Mouse (Mus musculus): ENCODE measurements around the gene Snx33.
A peak's percentile ranks its signal among the peaks of the same experiment; 100 is the strongest.
"Not testable (repeated sequence)": the region's sequence is repeated elsewhere in the genome, so short reads cannot be mapped to it uniquely, and the experiment has no call there.

Snx33 gene

DNA sequence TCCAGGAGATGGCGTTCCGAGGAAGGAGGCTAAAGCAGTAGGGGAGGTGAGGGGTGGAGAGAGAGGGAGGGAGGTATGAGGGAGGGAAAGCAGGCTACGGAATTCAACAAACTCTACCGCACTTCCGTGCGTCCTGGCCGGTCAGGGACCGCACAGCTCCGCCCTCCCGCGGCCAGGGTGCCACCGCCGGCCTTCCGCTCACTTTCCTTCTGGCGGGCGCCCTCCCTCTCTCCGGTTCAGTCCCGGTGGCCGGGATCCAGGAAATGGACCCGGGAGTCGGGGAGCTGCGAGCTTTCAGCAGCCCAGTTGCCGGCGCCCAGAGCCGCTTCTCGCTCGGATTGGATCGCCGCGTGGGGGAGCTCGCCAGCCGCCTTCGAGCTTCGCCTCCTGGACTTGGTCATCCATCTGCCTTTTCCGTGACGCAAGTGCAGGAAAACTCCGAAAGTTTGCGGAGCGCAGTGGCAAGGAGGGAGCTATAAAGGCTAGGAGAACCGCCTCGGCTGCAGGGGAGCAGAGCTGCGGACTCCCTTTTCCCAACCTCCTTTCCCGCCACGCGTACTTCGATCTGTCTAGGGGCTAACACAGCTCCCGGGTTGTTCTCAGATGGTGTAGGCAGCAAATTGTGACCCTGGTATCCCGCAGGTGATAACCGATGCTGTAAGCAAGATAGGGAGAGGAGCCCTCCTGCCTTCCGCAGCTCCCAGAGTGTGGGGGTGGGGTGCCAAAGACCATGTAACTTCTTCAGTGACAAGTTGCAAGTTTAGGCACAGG lies at the start of gene Snx33:
Snx33 (minus strand) TSS at position 331 of the 771 bp plus-strand sequence.
- DNase-seq, result peak; percentile 96

DNA sequence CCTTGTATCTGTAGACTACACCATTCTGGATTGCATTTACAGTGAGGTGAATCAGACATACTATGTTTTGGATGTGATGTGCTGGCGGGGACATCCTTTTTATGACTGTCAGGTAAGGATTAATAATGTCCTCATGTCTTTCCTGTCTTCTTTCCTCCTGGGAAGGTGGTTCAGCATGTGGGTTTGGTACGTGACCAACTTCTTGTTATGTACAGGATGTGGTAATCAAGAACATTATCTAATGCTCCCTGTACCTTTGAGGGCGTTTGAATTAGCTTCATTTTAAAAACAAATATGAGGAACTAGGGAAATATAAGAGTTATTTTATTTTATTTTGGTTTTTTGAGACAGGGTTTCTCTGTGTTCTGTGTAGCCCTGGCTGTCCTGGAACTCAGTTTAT lies 47.0 kb upstream of the Snx33 start:
- DNase-seq, result no peak

DNA sequence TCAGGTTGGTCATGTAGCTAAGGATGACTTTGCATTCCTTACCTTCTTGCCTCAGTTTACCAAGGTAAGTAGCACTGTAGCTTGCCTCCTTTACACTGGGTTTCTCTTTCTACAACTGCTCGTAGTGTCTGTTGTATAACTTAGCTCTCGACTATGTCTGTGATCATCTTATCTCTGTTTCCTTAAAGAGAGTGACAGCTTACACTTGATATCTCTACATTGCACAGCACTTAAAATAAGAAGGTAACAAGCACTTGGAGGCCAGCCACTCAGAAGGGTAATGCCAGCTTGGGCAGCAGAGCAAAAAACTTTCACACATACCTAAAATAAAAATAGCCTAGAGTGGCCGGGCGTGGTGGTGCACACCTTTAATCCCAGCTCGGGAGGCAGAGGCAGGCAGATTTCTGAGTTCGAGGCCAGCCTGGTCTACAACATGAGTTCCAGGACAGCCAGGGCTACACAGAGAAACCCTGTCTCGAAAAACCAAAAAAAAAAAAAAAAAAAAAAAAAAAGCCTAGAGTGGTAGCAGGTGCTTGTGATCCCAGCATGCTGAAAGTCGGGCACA lies 45.9 kb upstream of the Snx33 start:
- DNase-seq, result no peak

DNA sequence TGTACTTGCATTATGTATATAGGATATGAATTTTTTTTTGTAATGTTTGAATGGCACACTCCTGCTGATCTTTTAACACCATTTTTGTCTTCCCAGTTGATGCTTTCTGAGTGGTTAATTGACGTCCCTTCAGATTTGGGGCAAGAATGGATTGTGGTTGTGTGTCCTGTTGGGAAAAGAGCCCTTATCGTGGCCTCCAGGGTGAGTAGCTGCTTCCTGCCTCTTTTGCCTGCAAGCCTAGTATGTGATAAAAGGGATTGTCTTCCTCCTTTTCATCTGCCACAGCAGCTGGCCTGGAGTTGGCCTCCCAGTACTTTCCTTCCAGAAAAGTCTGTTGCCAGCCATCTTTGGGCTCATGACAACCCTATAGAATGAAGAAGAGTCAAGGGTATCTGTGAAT lies 42.0 kb upstream of the Snx33 start:
- DNase-seq, result no peak

DNA sequence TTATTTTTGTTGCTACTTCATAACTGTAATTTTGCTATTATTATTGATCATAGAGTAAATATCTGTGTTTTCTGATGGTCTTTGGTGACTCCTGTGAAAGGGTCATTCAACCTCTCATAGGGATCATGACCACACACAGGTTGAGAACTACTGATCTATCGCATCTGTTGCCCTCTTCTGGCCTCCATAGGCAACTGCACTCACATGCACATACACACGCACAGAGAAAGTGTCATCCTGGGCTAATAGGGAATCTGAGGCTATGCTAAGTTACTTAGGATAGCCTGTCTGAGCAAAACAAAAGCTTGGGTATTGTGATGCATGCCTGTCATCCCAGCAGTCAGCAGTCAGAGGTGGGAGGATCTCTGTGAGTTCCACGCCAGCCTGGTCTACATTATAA lies 33.4 kb upstream of the Snx33 start:
- no peak for DNase-seq

DNA sequence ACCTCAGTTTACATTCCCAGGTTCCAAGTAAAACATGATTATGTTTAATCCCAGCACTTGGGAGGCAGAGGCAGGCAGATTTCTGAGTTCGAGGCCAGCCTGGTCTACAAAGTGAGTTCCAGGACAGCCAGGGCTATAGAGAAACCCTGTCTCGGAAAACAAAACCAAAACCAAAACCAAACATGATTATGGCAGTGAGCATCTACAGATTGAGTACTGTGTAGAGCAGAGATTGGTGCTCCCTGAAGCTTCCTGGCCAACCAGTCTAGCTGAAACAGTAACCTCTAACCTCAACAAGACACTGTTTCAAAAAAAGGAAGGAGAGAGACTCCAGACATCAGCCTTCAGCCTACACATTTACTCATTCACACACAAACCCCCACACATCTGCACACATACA lies 30.5 kb upstream of the Snx33 start:
- DNase-seq, result no peak

DNA sequence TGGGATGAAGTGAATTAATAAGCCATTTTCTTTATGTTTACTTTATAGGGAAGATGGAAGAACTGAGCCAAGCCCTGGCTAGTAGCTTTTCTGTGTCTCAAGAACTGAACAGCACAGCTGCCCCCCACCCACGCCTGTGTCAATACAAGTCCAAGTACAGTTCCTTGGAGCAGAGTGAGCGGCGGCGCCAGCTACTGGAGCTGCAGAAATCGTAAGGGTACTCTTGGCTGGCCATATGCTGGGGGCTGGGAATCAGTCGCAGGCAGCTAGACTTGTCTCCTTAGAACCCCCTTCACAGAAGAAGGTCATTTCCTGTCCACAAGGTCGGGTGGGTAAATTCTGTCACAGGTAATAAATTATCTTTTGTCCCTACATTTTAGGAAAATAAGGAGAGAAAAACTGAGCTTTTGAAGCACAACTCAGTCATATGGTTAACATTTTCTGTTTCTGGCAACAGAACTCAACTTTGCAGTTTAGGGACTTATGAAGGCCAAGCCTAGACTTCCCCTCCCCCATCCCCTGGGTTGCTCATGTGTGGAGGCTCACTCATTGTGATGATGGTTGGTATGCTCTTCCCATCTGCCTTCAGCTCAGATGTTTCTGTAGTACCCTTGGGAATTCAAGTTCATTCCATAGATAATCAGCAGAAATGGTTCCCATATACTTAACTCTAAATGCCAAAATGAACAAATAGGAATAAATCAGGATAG lies 28.9 kb upstream of the Snx33 start:
- peak; percentile 30 to 50 for DNase-seq

DNA sequence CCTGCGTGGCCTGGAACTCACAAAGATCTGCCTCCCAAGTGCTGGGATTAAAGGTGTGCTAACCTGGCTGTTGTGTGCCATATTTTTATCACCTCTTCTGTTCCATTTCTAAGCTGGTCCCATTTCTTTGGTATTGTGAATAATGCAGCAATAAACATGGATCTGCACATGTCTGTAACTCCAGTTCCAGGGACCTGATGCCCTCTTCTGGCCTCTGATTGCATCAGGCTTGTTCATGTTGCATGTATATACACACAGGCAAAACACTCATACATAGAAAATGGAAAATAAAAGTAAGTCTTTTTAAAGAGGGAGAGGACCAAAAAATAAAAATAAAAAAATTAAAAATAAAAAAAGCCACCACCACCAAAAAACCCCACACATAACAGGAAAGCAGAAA lies 25.4 kb upstream of the Snx33 start:
- DNase-seq, result no peak

DNA sequence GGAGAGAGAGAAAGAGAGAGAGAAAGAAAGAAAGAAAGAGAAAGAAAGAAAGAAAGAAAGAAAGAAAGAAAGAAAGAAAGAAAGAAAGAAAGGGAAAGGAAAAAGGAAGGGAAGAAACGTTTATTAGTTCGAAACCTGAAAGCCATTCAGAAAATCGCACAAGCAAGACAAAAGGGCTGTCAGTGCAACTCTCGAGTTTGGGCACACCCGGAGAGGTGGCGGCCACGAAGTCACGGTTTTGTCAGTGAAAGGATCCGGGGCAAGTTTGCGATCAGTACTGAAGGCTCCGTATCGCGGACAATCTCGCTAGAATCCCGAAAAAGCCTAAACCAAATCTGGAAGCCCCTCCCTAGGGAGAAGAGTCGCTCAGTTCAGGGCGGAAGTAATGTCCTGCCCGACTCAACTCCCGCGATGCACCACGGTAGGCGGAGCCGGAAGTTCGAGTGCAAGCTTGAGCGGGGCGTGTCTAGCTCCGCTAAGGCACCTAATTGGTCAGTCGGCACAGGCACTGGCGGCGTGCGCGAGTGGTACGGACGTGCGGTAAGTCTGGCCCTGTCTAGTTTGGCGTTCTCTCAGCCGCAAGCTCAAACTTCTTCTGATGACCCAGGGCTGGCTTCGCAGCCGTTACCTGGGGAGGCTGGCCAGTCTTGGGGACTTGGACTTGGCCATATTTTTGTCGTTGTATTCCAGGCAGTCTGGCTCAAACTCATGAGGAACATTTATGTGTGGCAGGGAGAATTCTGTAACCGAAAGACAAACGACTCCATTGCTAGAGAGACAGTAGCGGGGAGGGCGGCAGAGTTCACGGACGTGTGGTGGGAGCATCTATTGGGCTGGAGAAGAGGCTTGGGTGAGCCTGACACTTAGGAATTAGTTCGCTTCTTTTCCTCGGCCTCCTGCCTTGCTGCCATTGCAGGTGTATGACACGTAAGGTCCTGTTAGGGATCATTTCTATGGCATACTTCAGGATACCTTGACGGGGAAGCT lies 22.5 kb upstream of the Snx33 start, which contains the start of gene Snupn:
Snupn (plus strand) TSS at position 465 of the 987 bp plus-strand sequence.
- peak; percentile 98 for DNase-seq

DNA sequence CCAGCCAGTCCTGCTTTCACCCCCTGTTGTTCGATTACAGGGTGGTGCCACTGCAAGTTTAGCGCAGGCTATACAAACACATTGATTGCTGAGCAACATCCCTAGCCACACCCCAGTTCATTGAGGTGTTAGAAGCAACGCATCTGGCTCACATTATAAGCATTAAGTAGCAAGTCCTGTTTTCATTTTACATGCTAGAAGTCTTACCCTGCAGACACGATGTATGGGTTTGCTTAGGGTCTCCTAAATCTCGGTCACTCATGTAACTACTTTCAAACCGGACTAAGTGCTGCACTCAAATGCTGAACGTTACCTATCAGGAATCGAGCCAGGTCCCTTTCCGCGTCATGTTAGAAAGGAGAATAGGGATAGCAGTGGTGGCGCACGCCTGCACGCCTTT lies 21.6 kb upstream of the Snx33 start:
- DNase-seq, result no peak

DNA sequence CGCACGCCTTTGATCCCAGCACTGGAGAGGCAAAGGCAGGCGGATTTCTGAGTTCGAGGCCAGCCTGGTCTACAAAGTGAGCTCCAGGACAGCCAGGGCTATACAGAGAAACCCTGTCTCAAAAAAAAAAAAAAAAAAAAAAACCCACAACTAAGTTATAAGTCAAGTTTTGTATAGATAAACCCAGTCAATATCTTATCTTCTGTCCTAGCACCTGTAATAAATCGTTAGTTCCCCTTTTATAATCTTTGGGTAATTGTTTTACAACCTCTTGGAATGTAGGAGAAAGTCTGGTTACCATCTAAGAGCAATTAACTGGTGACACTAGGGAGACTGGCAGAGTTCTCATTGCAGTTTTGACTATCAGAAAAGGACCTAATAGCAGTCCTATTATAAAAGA lies 20.5 kb upstream of the Snx33 start:
- not testable (repeated sequence) for DNase-seq

DNA sequence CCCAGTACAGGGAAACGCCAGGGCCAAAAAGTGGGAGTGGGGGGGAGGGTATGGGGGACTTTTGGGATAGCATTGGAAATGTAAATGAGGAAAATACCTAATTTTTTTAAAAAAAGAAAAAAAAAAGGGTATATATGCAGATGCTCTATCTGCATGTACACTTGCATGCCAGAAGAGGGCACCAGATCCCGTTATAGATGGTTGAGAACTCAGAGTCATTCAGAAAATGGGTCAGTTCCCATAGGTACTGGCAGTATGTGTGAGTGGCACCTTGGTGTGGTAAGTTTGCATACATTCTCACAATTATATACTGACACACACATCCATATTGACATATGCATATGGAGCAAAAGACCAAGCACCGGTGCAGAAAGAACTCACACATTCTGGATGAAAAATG lies 19.3 kb upstream of the Snx33 start:
- peak in 1 of 2 experiments; percentile 69 for DNase-seq

DNA sequence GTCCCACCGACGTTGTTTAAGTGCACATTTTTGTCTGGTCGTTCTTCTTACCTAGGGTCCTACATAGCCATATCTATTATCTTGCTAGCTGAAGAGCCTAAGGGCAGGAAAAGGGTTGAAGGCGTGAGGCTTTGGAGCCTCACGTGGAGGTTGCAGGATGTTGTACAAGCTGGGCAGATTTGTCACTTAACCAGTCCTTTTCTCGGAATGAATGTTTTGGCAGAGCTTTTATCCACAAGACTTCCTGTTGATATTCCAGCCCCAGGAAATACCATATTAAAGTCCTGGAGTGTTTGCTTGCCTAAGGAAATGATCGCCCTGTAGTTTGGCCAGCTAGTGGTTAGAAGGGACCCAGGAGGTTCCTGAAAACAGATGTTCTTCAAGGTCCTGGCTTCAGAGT lies 10.2 kb upstream of the Snx33 start:
- peak in 1 of 2 experiments; percentile 23 for DNase-seq

DNA sequence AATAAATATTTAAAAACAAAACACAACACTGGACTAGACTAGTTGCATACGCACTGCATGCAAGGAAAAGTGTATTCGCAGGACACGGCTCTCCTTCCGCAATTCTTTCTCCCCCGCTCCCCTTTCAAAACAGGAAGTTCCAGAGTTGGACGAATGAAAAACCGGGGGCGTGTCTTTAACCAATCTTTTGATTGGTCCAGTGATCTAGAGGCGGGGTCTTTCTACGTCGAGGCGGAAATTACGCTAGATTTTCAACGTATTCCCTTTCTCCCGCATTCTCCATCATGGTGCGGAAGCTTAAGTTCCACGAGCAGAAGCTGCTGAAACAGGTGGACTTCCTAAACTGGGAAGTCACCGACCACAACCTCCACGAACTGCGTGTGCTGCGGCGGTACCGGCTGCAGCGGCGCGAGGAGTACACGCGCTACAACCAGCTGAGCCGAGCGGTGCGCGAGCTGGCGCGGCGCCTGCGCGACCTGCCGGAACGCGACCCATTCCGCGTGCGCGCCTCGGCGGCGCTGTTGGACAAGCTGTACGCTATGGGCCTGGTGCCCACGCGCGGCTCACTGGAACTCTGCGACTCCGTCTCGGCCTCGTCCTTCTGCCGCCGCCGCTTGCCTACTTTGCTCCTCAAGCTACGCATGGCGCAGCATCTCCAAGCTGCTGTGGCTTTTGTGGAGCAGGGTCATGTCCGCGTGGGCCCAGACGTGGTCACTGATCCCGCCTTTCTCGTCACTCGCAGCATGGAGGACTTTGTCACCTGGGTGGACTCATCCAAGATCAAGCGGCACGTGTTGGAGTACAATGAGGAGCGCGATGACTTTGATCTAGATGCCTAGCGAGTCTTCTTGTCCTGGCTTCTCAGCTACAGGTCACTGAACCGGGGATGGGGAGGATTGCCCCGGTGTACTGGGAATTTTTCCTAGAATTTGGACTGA lies 9.3 kb upstream of the Snx33 start, which contains the start of gene Imp3:
Imp3 (plus strand) TSS at position 253 of the 938 bp plus-strand sequence.
- peak; percentile 89 to 91 for DNase-seq

DNA sequence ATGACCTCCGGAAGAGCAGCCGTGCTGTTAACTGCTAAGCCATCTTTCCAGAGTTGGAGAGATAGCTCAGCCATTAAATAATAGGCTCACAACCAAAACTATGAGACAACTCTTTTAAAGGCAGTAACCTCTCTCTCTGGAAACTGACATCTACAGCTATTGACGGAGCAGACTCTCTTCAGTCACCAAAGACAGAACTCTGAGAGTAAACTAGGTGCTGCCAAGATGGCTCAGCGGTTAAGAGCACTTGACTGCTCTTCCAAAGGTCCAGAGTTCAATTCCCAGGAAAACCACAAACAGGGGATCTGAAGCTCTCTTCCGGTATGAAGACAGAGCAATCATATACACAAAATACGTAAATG lies 8.7 kb upstream of the Snx33 start:
- DNase-seq, result no peak

DNA sequence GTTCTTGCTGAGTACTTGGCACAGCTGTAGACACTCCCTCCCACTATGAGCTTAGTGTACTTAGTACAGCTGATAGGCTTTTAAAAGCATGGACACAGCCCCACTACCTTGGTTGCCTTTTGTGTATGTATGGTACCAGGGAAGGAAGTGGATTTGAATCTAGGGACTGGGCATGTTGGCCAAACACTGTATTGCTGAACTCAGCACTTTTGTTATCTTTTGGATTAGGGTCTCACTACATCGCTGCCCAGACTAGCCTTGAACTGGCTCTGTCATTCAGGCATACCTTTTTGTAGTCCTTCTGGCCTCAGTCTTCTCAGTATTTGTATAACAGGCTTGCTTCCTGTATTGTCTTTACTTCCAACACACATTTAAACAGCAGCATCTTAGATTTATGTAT lies 2.4 kb upstream of the Snx33 start:
- no peak for DNase-seq

DNA sequence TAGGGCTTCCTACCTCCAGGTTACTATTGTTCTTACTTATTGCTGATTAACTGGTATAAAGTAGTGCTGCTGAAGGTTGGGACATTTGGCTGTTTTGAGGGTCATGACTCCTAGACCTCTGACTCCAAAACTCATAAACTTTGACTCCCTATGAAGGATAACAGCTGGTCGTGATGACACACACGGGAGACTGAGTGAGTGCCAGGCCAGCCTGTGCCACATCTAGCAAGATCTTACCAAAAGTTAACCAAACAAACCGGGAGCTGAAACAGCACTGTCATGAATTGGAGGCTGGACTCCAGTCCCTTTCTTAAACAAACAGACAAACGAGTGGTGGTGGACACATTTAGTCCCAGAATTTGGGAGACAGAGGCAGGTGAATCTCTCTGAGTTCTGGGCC lies 1.3 kb upstream of the Snx33 start:
- no peak for DNase-seq

DNA sequence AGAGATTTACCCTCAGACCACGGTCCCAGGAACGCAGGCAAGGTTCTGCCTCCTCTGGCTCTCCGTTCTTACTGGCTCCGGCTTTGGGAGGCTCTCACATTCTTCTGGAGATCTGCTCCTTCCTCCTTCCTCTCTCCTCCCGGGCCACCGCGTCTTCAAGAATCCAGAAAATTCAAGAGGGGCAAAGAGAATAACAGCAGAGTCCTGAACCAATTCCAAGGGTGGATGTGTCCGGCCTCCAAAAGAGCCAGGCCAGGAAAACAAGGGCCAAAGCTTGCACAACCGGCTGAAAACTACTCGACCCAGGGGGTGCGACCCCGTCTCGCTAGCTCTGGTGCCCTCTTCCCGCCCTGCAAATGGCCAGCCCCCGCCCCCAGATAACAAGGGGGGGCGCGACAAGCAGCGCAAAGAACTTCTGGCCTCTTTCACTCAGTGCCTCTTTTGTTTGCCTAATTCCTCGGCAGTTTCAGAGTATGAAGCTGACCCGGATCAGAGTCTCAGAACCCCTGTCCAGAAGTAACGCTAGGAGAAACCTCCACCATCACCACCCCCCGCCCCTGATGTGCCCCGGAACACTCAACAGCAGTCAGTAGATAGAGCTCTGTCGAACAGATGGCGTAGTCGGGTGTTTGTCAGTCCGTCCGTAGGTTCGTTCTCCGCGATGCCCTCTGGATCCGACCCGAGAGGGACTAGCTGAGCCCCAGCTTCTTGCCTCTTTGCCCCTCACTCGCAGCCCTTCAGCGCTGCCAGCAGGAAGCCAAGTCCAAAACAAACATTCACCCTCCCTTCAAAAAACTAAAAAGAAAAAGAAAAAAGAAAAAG lies 769 bp downstream of the Snx33 start:
- peak; percentile 62 to 81 for DNase-seq

DNA sequence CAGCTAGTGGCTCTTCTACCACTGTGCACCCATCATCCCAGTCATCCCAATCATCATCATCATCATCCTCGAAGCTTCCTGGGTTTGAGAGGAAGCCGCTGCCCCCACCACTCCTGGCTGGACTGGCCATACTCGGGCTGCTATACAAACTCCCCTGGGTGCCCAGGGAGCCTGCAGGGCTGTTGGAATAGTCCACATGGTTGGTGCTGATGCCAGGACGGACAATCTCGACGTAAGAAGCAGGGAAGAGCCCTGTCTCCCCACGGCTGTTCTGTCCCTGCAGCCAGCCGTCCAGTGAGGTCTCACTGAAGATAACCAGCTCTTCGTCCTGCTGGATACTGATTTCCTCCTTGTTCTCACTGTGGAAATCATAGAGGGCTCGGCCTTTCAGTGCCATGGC lies 1.8 kb downstream of the Snx33 start:
- no peak for DNase-seq

DNA sequence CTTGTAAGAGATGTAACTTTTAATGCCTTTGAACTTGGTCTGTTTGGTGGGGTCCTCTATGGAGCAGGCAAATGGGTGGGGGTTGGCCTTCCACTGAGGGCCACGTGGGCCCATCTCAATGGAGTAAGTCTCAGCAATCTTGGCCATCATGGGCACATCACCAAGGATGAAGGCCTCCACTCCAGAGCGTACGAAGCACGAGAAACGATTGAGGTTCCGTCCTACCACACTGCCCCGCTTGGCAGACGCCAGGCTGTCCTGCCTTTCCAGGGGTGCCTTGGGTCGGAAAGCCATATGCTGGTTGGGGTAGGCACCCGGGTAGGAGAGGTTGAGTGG lies 2.2 kb downstream of the Snx33 start:
- no peak for DNase-seq

Data from lung, postnatal 4 days (tissue).